ENCODE assay signal across 19 mouse cellular contexts in genomic region chr6:118077421-118077820, GRCm38 (mm10).
DNase-seq lines count a peak whose midpoint lies in the region; ATAC-seq and TF ChIP-seq lines count a peak whose summit lies in the region.
"Had no signal": no experiment of that assay in that cellular context is flagged by ENCODE, and none has a peak within 500 bp of the region (broad histone marks: within the 10 kb centered on the region; RNA-seq: fewer than 3 reads in every experiment).

No protein-coding gene starts in this region.

- no peak for ATAC-seq in megakaryocyte, adult 5-6 weeks (ENCODE audit: poor library complexity, severe bottlenecking)
- peak; percentile 60 for ATAC-seq in common myeloid progenitor, adult 5-6 weeks (replicated peaks; ENCODE audit: low read depth, poor library complexity, severe bottlenecking)
- ATAC-seq: forebrain, embryonic 13.5 days; forebrain, postnatal 0 days; hindbrain, embryonic 16.5 days; inflammation-experienced regulatory T-cells, adult 6 months had no signal

- intact Hi-C loops in left cerebral cortex, postnatal 4 days (cut with DNase I) = no loop called here

- peaks cover 42% of the 10 kb centered on the region for H3K4me1 ChIP-seq in megakaryocyte, embryonic 14.5 days
- H3K4me1 ChIP-seq in hindbrain, embryonic 10.5 days (replicated peaks) = peaks cover 19% of the 10 kb centered on the region; the same call in 1 of the 2 replicates

- H3K36me3 ChIP-seq in megakaryocyte, embryonic 14.5 days (replicated peaks; ENCODE audit: low read length) = no peaks in the 10 kb centered on the region
- H3K36me3 ChIP-seq in hindbrain, embryonic 10.5 days = no peaks in the 10 kb centered on the region
- H3K36me3 ChIP-seq: embryonic facial prominence, embryonic 12.5 days; G1E; heart, embryonic 12.5 days; hindbrain, embryonic 12.5 days had no signal

- no peak for DNase-seq in layer of hippocampus, adult 2 months (ENCODE audit: low spot score in 2 of 2)
- DNase-seq in layer of hippocampus, adult 11-12 months (ENCODE audit: low spot score) = no peak
- no peak for DNase-seq in left cerebral cortex, postnatal 4 days
- no peak for DNase-seq in hindbrain, embryonic 10.5 days (ENCODE audit: low spot score)
- DNase-seq: adrenal gland, adult 8-10 months; adrenal gland, postnatal 36 days; cerebellum, postnatal 10 days; forebrain, postnatal 0 days; gastrocnemius, postnatal 25 days had no signal

- H3K27me3 ChIP-seq in megakaryocyte, embryonic 14.5 days (replicated peaks) = peaks cover 79% of the 10 kb centered on the region
- peaks cover 4% of the 10 kb centered on the region; the same call in 1 of the 2 replicates for H3K27me3 ChIP-seq in hindbrain, embryonic 10.5 days (ENCODE audit: insufficient read depth, poor library complexity, severe bottlenecking)
- H3K27me3 ChIP-seq: embryonic facial prominence, embryonic 12.5 days; forebrain, embryonic 13.5 days; hindbrain, embryonic 12.5 days had no signal

- H3K4me3 ChIP-seq in layer of hippocampus, adult 2 months = no peak overlapping the region
- H3K4me3 ChIP-seq in megakaryocyte, embryonic 14.5 days (replicated peaks) = peak overlapping the region; percentile 60
- H3K4me3 ChIP-seq in hindbrain, embryonic 10.5 days = no peak overlapping the region
- H3K4me3 ChIP-seq: embryonic facial prominence, embryonic 12.5 days; forebrain, embryonic 13.5 days; heart, embryonic 12.5 days; hindbrain, embryonic 12.5 days had no signal

- H3K9me3 ChIP-seq in megakaryocyte, embryonic 14.5 days = no peaks in the 10 kb centered on the region
- H3K9me3 ChIP-seq in hindbrain, embryonic 10.5 days = no peaks in the 10 kb centered on the region
- H3K9me3 ChIP-seq: embryonic facial prominence, embryonic 12.5 days; forebrain, embryonic 13.5 days; G1E; heart, embryonic 12.5 days; hindbrain, embryonic 12.5 days had no signal

- no peak for TF ChIP-seq CTCF in layer of hippocampus, adult 2 months (conservative IDR thresholded peaks at IDR 0.05)

- 88% methylated on average over 7 of the region's 7 CpGs for WGBS in hindbrain, embryonic 10.5 days

- peak overlapping the region; percentile 28; the same call in 1 of the 2 replicates for H3K27ac ChIP-seq in layer of hippocampus, adult 2 months
- H3K27ac ChIP-seq in hindbrain, embryonic 10.5 days = no peak overlapping the region
- H3K27ac ChIP-seq: embryonic facial prominence, embryonic 12.5 days; forebrain, embryonic 13.5 days; hindbrain, embryonic 12.5 days had no signal
